Mouse (Mus musculus): Measurements from ENCODE around the gene Slc25a13. TPM values are rescaled to one million over a fixed set of nuclear protein-coding genes. Genes with fewer than 3 reads are reported as not detected.

Slc25a13 gene
- 2.5 and 3.4 TPM in 2 replicates for total RNA-seq (2014; rRNA removed)
- 3.5 and 4.4 TPM in 2 replicates for polyA plus RNA-seq (2015; fragmentation: Nextera tagmentation; extraction: Ambion mirVana)

GRCm38 (mm10) chr6:6216507-6217285, at the start of gene Slc25a13:
Gene Slc25a13, minus strand, starts transcription at chr6:6217173.
- DNase-seq (ENCODE audit: low spot score) (peak; percentile 60), ATAC-seq (peak; percentile 94)
- H3K36me3 ChIP-seq (ENCODE audit: insufficient read depth, low read length): no peaks in the 10 kb centered on the region
- peak within 1 kb of the TSS; percentile 67 for H3K4me3 ChIP-seq (ENCODE audit: low read length)
- H3K9ac ChIP-seq (replicated peaks; ENCODE audit: low read length): peak within 1 kb of the TSS; percentile 58
- H3K4me1 ChIP-seq (ENCODE audit: insufficient read depth, low read length): peaks cover 5% of the 10 kb centered on the region; the same call in 1 of the 2 replicates
- under 1% methylated on average over 51 of the region's 51 CpGs for WGBS
- no peaks in the 10 kb centered on the region for H3K27me3 ChIP-seq (ENCODE audit: insufficient read depth, low read length)
- H3K9me3 ChIP-seq (ENCODE audit: low read length): no peaks in the 10 kb centered on the region
- no peak for TF ChIP-seq CTCF (IDR thresholded peaks at IDR 0.05; ENCODE audit: low read depth)
- H3K27ac ChIP-seq: no peak within 1 kb of the TSS
- H3K4me2 ChIP-seq (ENCODE audit: low read depth, low read length): peak within 1 kb of the TSS; percentile 99

- Histone ChIP-seq H3K4me1 (ENCODE audit: insufficient read depth, low read length) (no peaks in the 10 kb centered on the region), H3K9me3 (ENCODE audit: low read length) (no peaks in the 10 kb centered on the region), H3K36me3 (ENCODE audit: insufficient read depth, low read length) (no peaks in the 10 kb centered on the region), H3K4me3 (ENCODE audit: low read length) (no peak overlapping the region), H3K9ac (replicated peaks; ENCODE audit: low read length) (no peak overlapping the region), H3K27ac (no peak overlapping the region), H3K4me2 (ENCODE audit: low read depth, low read length) (no peak overlapping the region), H3K27me3 (ENCODE audit: insufficient read depth, low read length) (no peaks in the 10 kb centered on the region)
- DNase-seq (ENCODE audit: low spot score) (no peak), ATAC-seq (no peak)
- no peak for TF ChIP-seq CTCF (IDR thresholded peaks at IDR 0.05; ENCODE audit: low read depth)
- WGBS: 86% methylated on average over 7 of the region's 7 CpGs
These were observed 48.8 kb upstream of the Slc25a13 start for GRCm38 (mm10) chr6:6265761-6266160.

GRCm38 (mm10) chr6:6263293-6263911, 46.4 kb upstream of the Slc25a13 start:
- Histone ChIP-seq H3K36me3 (ENCODE audit: insufficient read depth, low read length) (no peaks in the 10 kb centered on the region), H3K4me1 (ENCODE audit: insufficient read depth, low read length) (no peaks in the 10 kb centered on the region), H3K4me2 (ENCODE audit: low read depth, low read length) (no peak overlapping the region), H3K27me3 (ENCODE audit: insufficient read depth, low read length) (no peaks in the 10 kb centered on the region), H3K9me3 (ENCODE audit: low read length) (no peaks in the 10 kb centered on the region), H3K9ac (replicated peaks; ENCODE audit: low read length) (no peak overlapping the region), H3K27ac (no peak overlapping the region), H3K4me3 (ENCODE audit: low read length) (no peak overlapping the region)
- no peak for ATAC-seq
- DNase-seq (ENCODE audit: low spot score): no peak
- 87% methylated on average over 4 of the region's 4 CpGs for WGBS
- no peak for TF ChIP-seq CTCF (IDR thresholded peaks at IDR 0.05; ENCODE audit: low read depth)

GRCm38 (mm10) chr6:6260917-6261316, 43.9 kb upstream of the Slc25a13 start:
- Histone ChIP-seq H3K27me3 (ENCODE audit: insufficient read depth, low read length) (no peaks in the 10 kb centered on the region), H3K9me3 (ENCODE audit: low read length) (no peaks in the 10 kb centered on the region), H3K4me1 (ENCODE audit: insufficient read depth, low read length) (no peaks in the 10 kb centered on the region), H3K27ac (no peak overlapping the region), H3K4me2 (ENCODE audit: low read depth, low read length) (no peak overlapping the region), H3K4me3 (ENCODE audit: low read length) (no peak overlapping the region), H3K9ac (replicated peaks; ENCODE audit: low read length) (no peak overlapping the region), H3K36me3 (ENCODE audit: insufficient read depth, low read length) (no peaks in the 10 kb centered on the region)
- DNase-seq (ENCODE audit: low spot score) (no peak), ATAC-seq (no peak)
- TF ChIP-seq CTCF (IDR thresholded peaks at IDR 0.05; ENCODE audit: low read depth): no peak
- WGBS: 57% methylated on average over 4 of the region's 4 CpGs

- Histone ChIP-seq H3K9me3 (ENCODE audit: low read length) (no peaks in the 10 kb centered on the region), H3K27ac (no peak overlapping the region), H3K4me2 (ENCODE audit: low read depth, low read length) (no peak overlapping the region), H3K4me1 (ENCODE audit: insufficient read depth, low read length) (no peaks in the 10 kb centered on the region), H3K27me3 (ENCODE audit: insufficient read depth, low read length) (no peaks in the 10 kb centered on the region), H3K4me3 (ENCODE audit: low read length) (no peak overlapping the region), H3K9ac (replicated peaks; ENCODE audit: low read length) (no peak overlapping the region), H3K36me3 (ENCODE audit: insufficient read depth, low read length) (no peaks in the 10 kb centered on the region)
- no peak for TF ChIP-seq CTCF (IDR thresholded peaks at IDR 0.05; ENCODE audit: low read depth)
- 63% methylated on average over 7 of the region's 7 CpGs for WGBS
- no peak for DNase-seq (ENCODE audit: low spot score)
- no peak for ATAC-seq
These were observed 31.5 kb upstream of the Slc25a13 start for GRCm38 (mm10) chr6:6248500-6248899.

GRCm38 (mm10) chr6:6243828-6244227, 26.9 kb upstream of the Slc25a13 start:
- DNase-seq (ENCODE audit: low spot score): no peak
- Histone ChIP-seq H3K4me1 (ENCODE audit: insufficient read depth, low read length) (no peaks in the 10 kb centered on the region), H3K36me3 (ENCODE audit: insufficient read depth, low read length) (no peaks in the 10 kb centered on the region), H3K4me3 (ENCODE audit: low read length) (no peak overlapping the region), H3K27ac (no peak overlapping the region), H3K9me3 (ENCODE audit: low read length) (no peaks in the 10 kb centered on the region), H3K9ac (replicated peaks; ENCODE audit: low read length) (no peak overlapping the region), H3K4me2 (ENCODE audit: low read depth, low read length) (no peak overlapping the region), H3K27me3 (ENCODE audit: insufficient read depth, low read length) (no peaks in the 10 kb centered on the region)
- ATAC-seq: no peak
- WGBS: 90% methylated on average over 1 of the region's 1 CpGs
- TF ChIP-seq CTCF (IDR thresholded peaks at IDR 0.05; ENCODE audit: low read depth): no peak

GRCm38 (mm10) chr6:6242114-6242513, 25.1 kb upstream of the Slc25a13 start:
- DNase-seq (ENCODE audit: low spot score): no peak
- H3K4me1 ChIP-seq (ENCODE audit: insufficient read depth, low read length): no peaks in the 10 kb centered on the region
- H3K27ac ChIP-seq: no peak overlapping the region
- no peak for ATAC-seq
- H3K27me3 ChIP-seq (ENCODE audit: insufficient read depth, low read length): no peaks in the 10 kb centered on the region
- no peak overlapping the region for H3K4me3 ChIP-seq (ENCODE audit: low read length)
- TF ChIP-seq CTCF (IDR thresholded peaks at IDR 0.05; ENCODE audit: low read depth): no peak
- H3K9ac ChIP-seq (replicated peaks; ENCODE audit: low read length): no peak overlapping the region
- 75% methylated on average over 7 of the region's 7 CpGs for WGBS
- H3K4me2 ChIP-seq (ENCODE audit: low read depth, low read length): no peak overlapping the region
- no peaks in the 10 kb centered on the region for H3K9me3 ChIP-seq (ENCODE audit: low read length)
- no peaks in the 10 kb centered on the region for H3K36me3 ChIP-seq (ENCODE audit: insufficient read depth, low read length)
